Mouse (Mus musculus) G1E (cell line): ENCODE results near the gene Prpf8.

Experiments used
- CTCF ChIP-seq: IDR thresholded peaks from 2 replicates; pipeline ENCODE4 v1.5.1; 2012; ENCODE audit warnings: low read depth, low read length, inconsistent platforms, mixed read lengths
- GATA1 ChIP-seq: IDR thresholded peaks from 2 replicates; pipeline ENCODE4 v1.6.1; 2012; ENCODE audit warnings: borderline replicate concordance, low read length, inconsistent platforms, mixed read lengths

DNA sequence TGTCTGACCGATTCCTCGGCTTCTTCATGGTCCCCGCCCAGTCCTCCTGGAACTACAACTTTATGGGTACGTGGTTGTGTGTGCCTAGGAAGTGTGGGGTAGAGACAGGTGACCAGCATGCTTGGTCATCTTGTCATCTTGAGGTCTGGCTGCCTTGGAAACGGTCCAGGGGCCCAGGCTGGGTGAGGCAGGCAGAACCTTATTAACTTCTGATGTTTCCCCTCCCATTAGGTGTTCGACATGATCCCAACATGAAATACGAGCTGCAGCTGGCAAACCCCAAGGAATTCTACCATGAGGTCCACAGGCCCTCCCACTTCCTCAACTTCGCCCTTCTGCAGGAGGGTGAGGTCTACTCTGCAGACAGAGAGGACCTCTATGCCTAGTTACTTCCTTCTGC is 22.3 kb downstream of the Prpf8 start:
- TF ChIP-seq CTCF (no peak), GATA1 (no peak)
